Mouse (Mus musculus): ENCODE data around the gene Baz2b.

- TF ChIP-seq CTCF (IDR thresholded peaks at IDR 0.05; ENCODE audit: insufficient read depth, low read depth, low read length) (no peak), POLR2A (IDR thresholded peaks at IDR 0.05; ENCODE audit: insufficient read depth, low read depth, low read length) (no peak)
These were observed 91.8 kb downstream of the Baz2b start for GRCm38 (mm10) chr2:60117867-60118266.
